Comparison of ENCODE assay signal across 9 mouse cellular contexts in genomic region chr11:95831276-95831619, GRCm38 (mm10). TPM values are rescaled to one million over a fixed set of nuclear protein-coding genes. Genes with fewer than 3 reads are reported as not detected.
A peak's percentile ranks its signal among the peaks of the same experiment; 100 is the strongest.
DNase-seq lines count a peak whose midpoint lies in the region; ATAC-seq lines count a peak whose summit lies in the region.
"Had no signal": no experiment of that assay in that cellular context is flagged by ENCODE, and none has a peak within 500 bp of the region (broad histone marks: within the 10 kb centered on the region; RNA-seq: fewer than 3 reads in every experiment).

No protein-coding gene starts in this region.

- no peak overlapping the region for H3K27ac ChIP-seq in heart, embryonic 15.5 days
- H3K27ac ChIP-seq in brown adipose tissue, adult 24 weeks (replicated peaks; ENCODE audit: low read depth, low read length): no peak overlapping the region; the same call in 1 of the 2 replicates
- H3K27ac ChIP-seq in hindbrain, embryonic 14.5 days: no peak overlapping the region
- no peak overlapping the region for H3K27ac ChIP-seq in midbrain, embryonic 11.5 days (ENCODE audit: low read depth, low read length)

- H3K4me1 ChIP-seq in heart, embryonic 15.5 days (replicated peaks): peaks cover 70% of the 10 kb centered on the region
- peaks cover 39% of the 10 kb centered on the region for H3K4me1 ChIP-seq in brown adipose tissue, adult 24 weeks (ENCODE audit: control insufficient read depth, insufficient read depth, insufficient read length, low read length)
- H3K4me1 ChIP-seq in hindbrain, embryonic 14.5 days (replicated peaks; ENCODE audit: control insufficient read depth, insufficient read depth, low read length): peaks cover 15% of the 10 kb centered on the region; the same call in 1 of the 2 replicates
- peaks cover 16% of the 10 kb centered on the region for H3K4me1 ChIP-seq in midbrain, embryonic 11.5 days (ENCODE audit: control insufficient read depth, insufficient read depth, low read length)

- H3K9ac ChIP-seq in heart, embryonic 15.5 days: no peak overlapping the region
- peak overlapping the region; percentile 16; the same call in 1 of the 2 replicates for H3K9ac ChIP-seq in hindbrain, embryonic 14.5 days
- no peak overlapping the region for H3K9ac ChIP-seq in midbrain, embryonic 11.5 days (ENCODE audit: low read length)

- H3K4me3 ChIP-seq in heart, embryonic 15.5 days: peak overlapping the region; percentile 39
- peak overlapping the region; percentile 44 for H3K4me3 ChIP-seq in brown adipose tissue, adult 24 weeks (ENCODE audit: insufficient read depth, low read depth, low read length)
- H3K4me3 ChIP-seq in hindbrain, embryonic 14.5 days (replicated peaks; ENCODE audit: low read length): peak overlapping the region; percentile 21
- H3K4me3 ChIP-seq in midbrain, embryonic 11.5 days (ENCODE audit: low read depth, low read length): 0 out of 2 replicates have a peak overlapping the region, but pooled peaks have one; percentile 7

- no peak for ATAC-seq in heart, embryonic 15.5 days (replicated peaks; ENCODE audit: insufficient number of reproducible peaks, insufficient read depth, low FRiP score, low read depth)
- no peak for ATAC-seq in hindbrain, embryonic 14.5 days (ENCODE audit: low FRiP score)
- no peak for ATAC-seq in midbrain, embryonic 11.5 days (ENCODE audit: low FRiP score)
- ATAC-seq: CD4-positive, CD25-positive, alpha-beta regulatory T cell, adult 4 months had no signal

- peaks cover 68% of the 10 kb centered on the region for H3K27me3 ChIP-seq in heart, embryonic 15.5 days
- peaks cover 96% of the 10 kb centered on the region for H3K27me3 ChIP-seq in hindbrain, embryonic 14.5 days (ENCODE audit: control insufficient read depth, insufficient read depth, low read length)
- peaks cover 93% of the 10 kb centered on the region for H3K27me3 ChIP-seq in midbrain, embryonic 11.5 days (ENCODE audit: control insufficient read depth, insufficient read depth, low read length)

- no peaks in the 10 kb centered on the region for H3K36me3 ChIP-seq in heart, embryonic 15.5 days
- H3K36me3 ChIP-seq in hindbrain, embryonic 14.5 days (replicated peaks; ENCODE audit: control insufficient read depth, insufficient read depth): no peaks in the 10 kb centered on the region
- no peaks in the 10 kb centered on the region for H3K36me3 ChIP-seq in midbrain, embryonic 11.5 days (ENCODE audit: control insufficient read depth, insufficient read depth, low read length)

- no peak for DNase-seq in heart, adult 8-10 months (ENCODE audit: low spot score)
- no peak for DNase-seq in hindbrain, embryonic 14.5 days (ENCODE audit: low spot score)
- peak; percentile 91 for DNase-seq in midbrain, embryonic 11.5 days (ENCODE audit: low spot score, missing footprints)
- no peak for DNase-seq in thymus, postnatal 14 days
- DNase-seq in adrenal gland, postnatal 10 days: no peak
- no peak for DNase-seq in layer of hippocampus, postnatal 25 days (ENCODE audit: extremely low spot score in 1 of 2, low spot score in 1 of 2)

- H3K9me3 ChIP-seq in heart, embryonic 15.5 days (replicated peaks): no peaks in the 10 kb centered on the region
- no peaks in the 10 kb centered on the region for H3K9me3 ChIP-seq in hindbrain, embryonic 14.5 days (ENCODE audit: control insufficient read depth, low read length)
- H3K9me3 ChIP-seq in midbrain, embryonic 11.5 days (ENCODE audit: control insufficient read depth, low read length): no peaks in the 10 kb centered on the region

- H3K4me2 ChIP-seq in heart, embryonic 15.5 days: peak overlapping the region; percentile 57
- H3K4me2 ChIP-seq in hindbrain, embryonic 14.5 days (replicated peaks): peak overlapping the region; percentile 49
- H3K4me2 ChIP-seq in midbrain, embryonic 11.5 days: peak overlapping the region; percentile 31

- 17% methylated on average over 10 of the region's 10 CpGs for WGBS in heart, embryonic 15.5 days
- WGBS in hindbrain, embryonic 14.5 days: 2% methylated on average over 10 of the region's 10 CpGs
- 7% methylated on average over 10 of the region's 10 CpGs for WGBS in midbrain, embryonic 11.5 days

RNA-seq across cellular contexts. Expression of gene Gngt2, which starts 5.8 kb away (rescaled TPM):
- 29.4 and 31.8 TPM in 2 replicates for polyA plus RNA-seq in heart, embryonic 15.5 days (2015; fragmentation: Nextera tagmentation; extraction: Ambion mirVana)
- 10 to 100 TPM; 11.6 to 19.0 (median 15.7) TPM for total RNA-seq in heart, adult 8-10 months (2022)
- 106 and 152 TPM in 2 replicates for polyA plus RNA-seq in brown adipose tissue, adult 24 weeks (2012; ENCODE audit: insufficient read depth, insufficient read length, missing spikeins)
- polyA plus RNA-seq in hindbrain, embryonic 14.5 days (2014; fragmentation: Nextera tagmentation; extraction: Ambion mirVana): 2.4 and 2.7 TPM in 2 replicates
- 4.9 and 5.6 TPM in 2 replicates for polyA plus RNA-seq in midbrain, embryonic 11.5 days (2014; fragmentation: Nextera tagmentation; extraction: Ambion mirVana)
- total RNA-seq in adrenal gland, postnatal 10 days (2021): 10 to 100 TPM; 21.9 to 22.9 TPM
- 1 to 10 TPM; 3.3 to 3.8 TPM for total RNA-seq in layer of hippocampus, postnatal 25 days (2021)

RNA-seq across cellular contexts. Expression of gene Phospho1, which starts 6.9 kb away (rescaled TPM):
- 4.5 and 5.3 TPM in 2 replicates for polyA plus RNA-seq in heart, embryonic 15.5 days (2015; fragmentation: Nextera tagmentation; extraction: Ambion mirVana)
- 100 to 1,000 TPM; 171 to 185 (median 175) TPM for total RNA-seq in heart, adult 8-10 months (2022)
- polyA plus RNA-seq in brown adipose tissue, adult 24 weeks (2012; ENCODE audit: insufficient read depth, insufficient read length, missing spikeins): 316 and 541 TPM in 2 replicates
- polyA plus RNA-seq in hindbrain, embryonic 14.5 days (2014; fragmentation: Nextera tagmentation; extraction: Ambion mirVana): 0.37 and 0.69 TPM in 2 replicates
- polyA plus RNA-seq in midbrain, embryonic 11.5 days (2014; fragmentation: Nextera tagmentation; extraction: Ambion mirVana): not detected in 2 replicates
- 100 to 1,000 TPM; 204 to 243 TPM for total RNA-seq in adrenal gland, postnatal 10 days (2021)
- total RNA-seq in layer of hippocampus, postnatal 25 days (2021): 10 to 100 TPM; 55.6 to 64.3 TPM
- polyA plus RNA-seq: CD4-positive, CD25-positive, alpha-beta regulatory T cell, adult 4 months had no signal

RNA-seq across cellular contexts. Expression of gene Abi3, which starts 11.0 kb away (rescaled TPM):
- 13.0 and 22.0 TPM in 2 replicates for polyA plus RNA-seq in heart, embryonic 15.5 days (2015; fragmentation: Nextera tagmentation; extraction: Ambion mirVana)
- 10 to 100 TPM in 1 of 4 experiments, 1 to 10 TPM in 3; 7.3 to 10.8 (median 8.8) TPM for total RNA-seq in heart, adult 8-10 months (2022)
- 8.4 and 26.7 TPM in 2 replicates for polyA plus RNA-seq in brown adipose tissue, adult 24 weeks (2012; ENCODE audit: insufficient read depth, insufficient read length, missing spikeins)
- polyA plus RNA-seq in hindbrain, embryonic 14.5 days (2014; fragmentation: Nextera tagmentation; extraction: Ambion mirVana): 1.6 and 1.9 TPM in 2 replicates
- 1.2 and 2.1 TPM in 2 replicates for polyA plus RNA-seq in midbrain, embryonic 11.5 days (2014; fragmentation: Nextera tagmentation; extraction: Ambion mirVana)
- total RNA-seq in adrenal gland, postnatal 10 days (2021): 10 to 100 TPM; 11.5 to 14.8 TPM
- total RNA-seq in layer of hippocampus, postnatal 25 days (2021): 1 to 10 TPM; 5.4 to 8.1 TPM

Comparison
In these comparisons a context has a peak if more than half of its experiments do, and no peak if none do; other contexts are left out.
1. RNA of gene Phospho1, which starts 6.9 kb away (polyA plus RNA-seq): 316 to 541 TPM in brown adipose tissue, adult 24 weeks; 4.5 to 5.3 TPM in heart, embryonic 15.5 days, 0.37 to 0.69 TPM in hindbrain, embryonic 14.5 days and not detected in midbrain, embryonic 11.5 days; every median in the first group is over 10 times any median in the second.
2. Peak in every context shown above with its lines, with median percentiles within 50 percentile points of each other: H3K4me2 ChIP-seq and H3K4me3 ChIP-seq.